Mouse (Mus musculus): ENCODE results near the gene Olfr665.
"Not testable (repeated sequence)": the region's sequence is repeated elsewhere in the genome, so short reads cannot be mapped to it uniquely, and the experiment has no call there.

Gene Olfr665

GRCm38 (mm10) chr7:104877731-104878130, at the start of gene Olfr665:
Olfr665 (plus strand) TSS chr7:104878031.
- no peak for DNase-seq (ENCODE audit: low spot score)

- DNase-seq (ENCODE audit: low spot score), result no peak
Observed at GRCm38 (mm10) chr7:104842503-104842902, 35.3 kb upstream of the Olfr665 start, which contains the start of gene Usp17lb. Usp17lb (minus strand) TSS chr7:104842603.

GRCm38 (mm10) chr7:104843731-104844287, 34.0 kb upstream of the Olfr665 start:
- DNase-seq (ENCODE audit: low spot score), result no peak

GRCm38 (mm10) chr7:104851546-104851945, 26.3 kb upstream of the Olfr665 start:
- DNase-seq (ENCODE audit: low spot score), result not testable (repeated sequence)

DNA sequence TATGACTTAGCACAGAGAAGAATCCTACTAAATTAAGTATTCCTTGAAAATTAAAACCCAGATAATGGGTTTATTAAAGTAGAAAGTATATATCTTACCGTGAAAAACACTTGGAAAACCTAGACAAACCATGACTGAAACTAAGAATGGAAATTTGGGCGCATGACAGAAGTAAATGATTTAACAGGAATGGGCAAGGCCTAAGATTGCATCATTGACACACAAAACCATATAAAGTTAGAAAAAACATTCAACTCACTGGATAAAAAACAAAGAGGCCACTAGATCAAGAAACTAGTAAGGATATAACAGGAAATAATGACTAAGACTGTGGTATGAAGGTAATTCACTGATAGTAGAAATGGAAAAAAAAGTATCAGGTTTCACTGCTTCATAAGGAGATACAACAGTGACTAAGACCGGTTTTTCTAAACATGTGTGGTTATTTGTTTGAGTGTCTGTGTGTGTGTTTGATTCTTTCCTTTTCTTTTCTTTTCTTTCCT, 22.5 kb upstream of the Olfr665 start:
- no peak for DNase-seq (ENCODE audit: low spot score)

DNA sequence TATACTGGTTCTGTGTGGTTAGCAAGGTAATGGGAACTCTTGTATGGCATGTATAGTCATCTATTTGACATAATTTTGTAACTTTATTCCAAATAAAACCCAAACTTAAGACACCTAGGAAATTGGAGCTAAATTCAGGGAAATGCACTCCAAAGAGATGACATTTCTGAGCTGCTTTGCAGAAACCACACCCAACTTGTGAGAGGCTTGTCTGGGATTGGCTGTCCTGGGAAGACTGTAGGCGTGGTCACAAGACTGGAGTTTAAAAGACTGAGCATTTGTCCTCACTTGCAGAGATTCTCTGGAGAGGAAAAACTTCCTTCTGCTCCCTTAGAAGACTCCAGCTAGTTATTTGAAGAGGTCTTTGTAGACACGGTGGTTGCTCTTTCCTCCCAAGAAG, 21.1 kb upstream of the Olfr665 start, which contains the start of gene Usp17la:
Gene Usp17la, plus strand, starts transcription at position 301 of the 400 bp plus-strand sequence.
- DNase-seq (ENCODE audit: low spot score), result not testable (repeated sequence)

DNA sequence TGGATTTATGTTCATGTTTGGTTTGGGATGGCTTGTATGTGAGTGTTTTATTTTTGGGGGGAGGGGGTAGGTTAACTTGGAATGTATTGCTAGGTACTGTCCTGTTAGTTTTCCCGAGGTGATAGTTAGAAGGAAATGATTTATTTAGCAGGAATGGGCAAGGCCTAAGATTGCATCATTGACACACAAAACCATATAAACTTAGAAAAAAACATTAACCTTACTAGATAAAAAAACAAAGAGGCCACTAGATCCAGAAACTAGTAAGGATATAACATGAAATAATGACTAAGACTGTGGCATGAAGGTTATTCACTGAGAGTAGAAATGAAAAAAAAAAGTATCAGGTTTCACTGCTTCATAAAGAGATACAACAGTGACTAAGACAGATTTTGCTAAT, 20.1 kb upstream of the Olfr665 start:
- no peak for DNase-seq (ENCODE audit: low spot score)

DNA sequence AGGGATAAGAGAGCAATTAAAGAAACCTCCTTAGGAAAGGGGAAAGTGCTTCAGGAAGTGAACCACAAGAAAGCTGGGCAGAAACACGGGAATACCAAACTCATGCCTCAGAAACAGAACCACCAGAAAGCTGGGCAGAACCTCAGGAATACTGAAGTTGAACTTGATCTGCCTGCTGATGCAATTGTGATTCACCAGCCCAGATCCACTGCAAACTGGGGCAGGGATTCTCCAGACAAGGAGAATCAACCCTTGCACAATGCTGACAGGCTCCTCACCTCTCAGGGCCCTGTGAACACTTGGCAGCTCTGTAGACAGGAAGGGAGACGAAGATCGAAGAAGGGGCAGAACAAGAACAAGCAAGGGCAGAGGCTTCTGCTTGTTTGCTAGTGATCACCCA, 16.4 kb upstream of the Olfr665 start:
- DNase-seq (ENCODE audit: low spot score), result no peak

DNA sequence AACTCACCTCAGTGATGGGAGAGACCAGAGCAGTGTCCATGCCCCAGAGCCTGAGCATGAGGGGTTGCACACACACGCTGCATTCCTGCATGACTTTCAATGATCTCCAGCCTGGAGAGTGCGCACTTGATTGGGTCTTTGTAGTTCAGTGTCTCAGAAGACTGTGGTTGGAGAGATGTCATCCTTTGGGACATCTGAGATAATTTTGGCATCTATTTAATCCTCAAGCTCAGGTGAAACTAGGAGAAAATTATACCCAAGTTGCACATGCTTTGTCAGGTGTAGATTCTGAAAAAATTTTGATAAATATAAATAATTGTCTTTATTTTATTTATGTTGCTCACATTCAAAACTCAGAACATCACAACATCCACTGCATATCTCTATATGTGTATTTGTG, 18.0 kb downstream of the Olfr665 start, which contains the start of gene Olfr666:
Gene Olfr666, minus strand, starts transcription at position 101 of the 400 bp plus-strand sequence.
- DNase-seq (ENCODE audit: low spot score), result no peak

GRCm38 (mm10) chr7:104921382-104921781, 43.6 kb downstream of the Olfr665 start, which contains the start of gene Olfr667:
Olfr667 (minus strand) TSS chr7:104921482.
- no peak for DNase-seq (ENCODE audit: low spot score)

DNA sequence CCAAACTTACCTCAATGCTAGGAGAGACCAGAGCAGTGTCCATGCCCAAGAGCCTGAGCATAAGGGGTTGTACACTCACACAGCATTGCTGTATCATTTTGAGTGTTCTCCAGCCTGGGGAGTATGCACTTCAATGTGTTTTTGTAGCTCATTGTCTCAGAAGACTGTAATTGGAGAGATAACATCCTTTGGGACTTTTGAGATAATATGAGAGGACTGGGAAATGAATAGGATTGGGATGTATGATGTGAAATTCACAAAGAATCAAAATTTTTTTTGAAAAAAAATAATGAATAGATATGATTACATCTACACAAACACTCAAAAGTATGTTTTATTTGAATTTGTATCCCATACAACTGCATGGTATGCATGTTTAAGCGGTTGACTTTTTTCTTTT, 50.1 kb downstream of the Olfr665 start, which contains the start of gene Olfr668:
Gene Olfr668, minus strand, starts transcription at position 101 of the 400 bp plus-strand sequence.
- DNase-seq (ENCODE audit: low spot score), result no peak

Data from layer of hippocampus, adult 9-10 months (tissue).